Mouse (Mus musculus) monocyte, adult 5-6 weeks (primary cell): ENCODE results near the gene Eva1c. TPM values are rescaled to one million over a fixed set of nuclear protein-coding genes. Genes with fewer than 3 reads are reported as not detected.
A peak's percentile ranks its signal among the peaks of the same experiment; 100 is the strongest.

Experiments used
- ATAC-seq: fragments of 153-309, 156-312 bp; replicated peaks from 2 replicates; pipeline ENCODE4 v1.8.0; 2017; ENCODE audit warnings: mild to moderate bottlenecking; ENCODE audit not compliant: low TSS enrichment, insufficient number of reproducible peaks, severe bottlenecking, poor library complexity, low FRiP score
- total RNA-seq: library from RNA; stranded (forward); fragments of 200-1000, 200-491, 200-594 nt; gene quantifications from 3 replicates; pipeline ENCODE4 v1.2.3, GENCODE M21; 2017

Gene Eva1c
- not detected in 3 replicates for total RNA-seq

DNA sequence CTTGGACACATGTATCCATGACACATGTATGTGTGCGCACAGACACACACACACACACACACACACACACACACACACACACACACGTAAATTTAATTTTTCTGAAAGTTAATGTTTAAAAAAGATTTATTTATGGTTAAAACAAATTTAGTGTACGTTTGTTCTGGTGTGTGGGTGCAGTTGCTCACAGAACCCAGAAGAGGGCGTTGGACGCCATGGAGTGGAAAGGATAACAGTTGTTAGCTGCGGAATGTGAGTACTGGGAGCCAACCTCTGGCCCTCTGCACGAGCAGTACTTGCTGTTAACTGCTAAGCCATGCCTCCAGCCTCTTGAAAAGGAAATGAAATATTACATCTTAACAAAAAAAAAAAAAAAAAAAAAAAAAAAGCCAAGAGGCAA lies at the start of gene Eva1c:
Gene Eva1c, plus strand, starts transcription at position 263 of the 400 bp plus-strand sequence.
- no peak for ATAC-seq

GRCm38 (mm10) chr16:90779783-90780182 lies 46.7 kb upstream of the Eva1c start:
- ATAC-seq: no peak

GRCm38 (mm10) chr16:90783302-90783701 lies 43.2 kb upstream of the Eva1c start:
- no peak for ATAC-seq

- no peak for ATAC-seq
Observed at GRCm38 (mm10) chr16:90785257-90785656, 41.3 kb upstream of the Eva1c start.

GRCm38 (mm10) chr16:90788580-90788979 lies 37.9 kb upstream of the Eva1c start:
- no peak for ATAC-seq

DNA sequence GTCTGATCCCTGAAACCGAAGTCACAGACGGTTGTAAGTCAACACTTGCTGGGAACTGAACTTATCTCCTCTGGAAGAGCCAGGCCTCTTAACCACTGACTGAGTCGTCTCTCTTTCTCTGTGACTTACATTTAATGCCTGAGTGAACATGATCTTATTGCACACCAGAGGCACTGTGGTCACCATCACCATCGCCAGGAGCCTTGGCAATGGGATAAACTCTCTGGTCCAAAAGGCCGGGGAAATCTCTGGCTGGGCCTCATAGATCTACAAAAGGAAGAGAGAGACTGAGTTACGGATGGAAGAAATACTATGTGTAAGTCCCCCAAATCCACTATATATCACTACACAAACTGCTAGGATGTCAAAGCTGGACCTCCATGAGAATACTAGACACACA lies 35.6 kb upstream of the Eva1c start:
- ATAC-seq: no peak

- no peak for ATAC-seq
Observed at GRCm38 (mm10) chr16:90792066-90792465, 34.5 kb upstream of the Eva1c start.

DNA sequence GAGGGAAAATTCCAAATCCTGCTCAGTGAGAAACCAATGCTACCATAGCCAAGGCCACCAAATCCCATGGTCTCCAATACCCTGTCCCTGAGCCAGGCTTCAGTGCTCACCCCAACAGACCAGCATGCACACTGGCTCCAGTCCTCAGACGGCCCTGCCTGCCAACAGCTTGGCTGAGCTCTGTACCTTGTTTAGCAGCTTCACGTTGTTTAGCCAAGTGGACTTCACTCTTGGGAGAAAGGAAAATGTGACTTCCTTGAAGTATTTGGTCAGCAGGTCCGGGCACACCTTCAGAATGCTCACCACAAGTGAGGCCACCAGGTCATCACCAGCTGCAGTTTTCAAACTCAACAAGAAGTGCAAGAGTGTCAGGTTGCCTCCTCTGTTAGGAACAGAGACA lies 34.0 kb upstream of the Eva1c start:
- no peak for ATAC-seq

GRCm38 (mm10) chr16:90794708-90795107 lies 31.8 kb upstream of the Eva1c start:
- ATAC-seq: no peak

DNA sequence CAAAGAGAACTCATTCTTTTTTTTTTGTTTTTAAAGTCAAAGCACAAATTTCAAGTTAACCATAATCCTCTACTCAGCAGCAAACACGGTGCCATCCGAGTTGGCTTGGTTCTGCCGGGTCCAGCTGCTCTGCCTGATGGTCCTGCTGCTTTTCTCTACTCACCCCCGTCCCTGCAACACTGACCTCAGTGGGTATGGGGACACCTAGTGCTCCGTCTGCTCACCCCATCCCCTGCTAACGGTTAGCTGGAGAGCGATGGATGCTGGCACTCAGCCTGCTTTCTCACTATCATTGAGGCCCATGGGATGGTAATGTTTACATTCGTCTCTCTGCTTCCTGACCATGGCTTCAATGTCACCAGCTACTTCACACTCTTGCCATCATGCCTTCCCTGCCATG lies 28.1 kb upstream of the Eva1c start:
- ATAC-seq: no peak

GRCm38 (mm10) chr16:90798848-90799247 lies 27.7 kb upstream of the Eva1c start:
- no peak for ATAC-seq

DNA sequence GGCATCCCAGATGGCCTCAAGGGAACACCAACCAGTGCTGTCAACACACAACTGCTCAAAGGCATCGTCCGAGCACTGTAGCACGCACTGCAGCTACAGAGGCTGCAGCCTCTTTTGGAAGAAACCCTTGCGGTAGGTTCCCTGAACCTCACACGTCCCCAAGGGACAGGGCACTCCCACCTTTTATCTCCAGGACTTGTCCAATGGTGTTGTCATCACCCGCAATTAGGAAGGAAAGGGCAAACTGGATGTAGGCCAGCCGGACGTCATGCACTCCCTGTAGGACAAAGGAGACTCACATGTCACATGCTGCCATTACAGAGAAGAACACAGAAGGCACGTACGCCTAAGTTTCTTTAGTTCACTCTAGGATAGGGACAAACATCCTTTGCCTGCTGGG lies 26.7 kb upstream of the Eva1c start:
- ATAC-seq: no peak

DNA sequence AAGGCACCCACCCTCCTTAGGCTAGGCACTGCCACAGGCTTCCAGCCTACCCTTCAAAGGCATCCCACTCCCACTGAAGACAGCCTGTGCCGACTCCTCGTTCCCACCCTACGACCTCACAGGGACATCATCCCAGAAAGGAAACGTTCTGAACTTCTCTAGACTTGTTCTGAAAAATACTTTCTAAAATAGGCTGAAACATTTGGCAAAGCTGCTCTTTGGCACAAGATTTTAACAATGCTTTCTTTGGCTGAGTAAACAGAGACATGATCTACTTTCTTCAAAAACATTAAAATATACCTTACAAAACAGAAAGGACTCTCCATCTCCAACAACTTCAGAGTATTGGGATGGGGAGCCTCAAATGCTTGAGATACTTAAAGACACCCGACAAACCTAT lies 25.3 kb upstream of the Eva1c start:
- no peak for ATAC-seq

GRCm38 (mm10) chr16:90801928-90802327 lies 24.6 kb upstream of the Eva1c start:
- no peak for ATAC-seq

GRCm38 (mm10) chr16:90804466-90804865 lies 22.1 kb upstream of the Eva1c start:
- no peak for ATAC-seq

DNA sequence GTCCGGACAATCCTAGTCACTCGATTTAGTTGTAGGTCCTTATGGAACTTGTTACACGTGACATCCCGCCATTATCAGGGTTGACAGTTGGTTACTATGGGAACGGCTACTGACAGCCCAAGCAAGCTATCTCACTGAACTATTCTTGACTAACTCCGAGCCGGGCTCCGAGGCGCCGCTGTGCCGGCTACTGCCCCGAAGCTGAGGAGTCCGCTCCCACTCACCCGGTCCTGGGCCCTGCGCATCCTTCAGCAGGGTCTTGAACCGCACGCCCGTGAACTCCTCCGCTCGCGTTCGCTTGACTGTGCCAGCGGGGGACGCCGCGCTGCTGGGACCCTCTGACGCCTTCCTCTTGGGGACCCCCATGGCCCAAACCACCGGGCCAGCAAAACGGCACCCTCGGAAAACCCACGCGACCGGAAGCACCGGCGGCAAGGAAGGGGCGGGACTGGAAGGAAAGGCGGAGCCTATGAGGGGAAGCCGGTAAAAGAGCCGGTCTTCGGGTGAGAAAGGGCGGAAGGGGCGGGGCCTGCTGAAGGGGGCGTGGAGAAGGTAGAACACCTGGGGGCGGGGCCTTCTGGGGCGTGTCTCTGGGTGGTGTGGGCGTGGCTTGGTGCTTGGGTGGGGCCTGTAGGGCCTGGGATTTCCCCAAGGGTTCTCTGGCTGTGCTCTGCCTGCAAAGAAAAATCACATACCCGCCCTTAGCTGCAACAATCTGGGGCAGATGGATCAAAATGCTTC lies 16.4 kb upstream of the Eva1c start, which contains the start of gene Urb1:
Gene Urb1, minus strand, starts transcription at position 439 of the 741 bp plus-strand sequence.
- peak; percentile 97 for ATAC-seq

DNA sequence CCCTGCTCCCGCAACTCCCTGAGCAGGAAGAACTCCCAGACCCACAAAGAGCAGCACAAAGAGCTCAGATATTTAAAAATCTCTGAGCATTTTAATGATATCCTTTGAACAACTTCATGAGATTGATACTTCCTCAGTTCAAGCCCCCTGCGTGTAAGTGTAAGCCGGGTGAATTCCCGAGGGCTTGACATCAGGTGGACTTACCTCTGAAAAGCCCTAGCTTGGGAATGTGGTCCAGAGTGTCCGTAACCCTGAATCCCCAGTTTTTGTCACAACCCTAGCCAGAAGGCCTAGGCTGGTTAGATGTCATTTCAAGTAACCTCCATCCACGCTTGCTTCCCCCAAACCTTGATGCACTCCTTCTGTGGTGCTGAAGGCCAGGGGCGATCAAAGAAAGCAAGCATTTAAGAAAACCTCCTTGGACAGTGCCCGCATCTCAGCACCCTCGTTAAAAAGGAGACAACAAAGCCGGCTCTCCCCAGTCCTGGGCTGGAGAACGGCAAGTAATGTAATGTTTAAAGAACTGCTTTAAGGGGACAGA lies 15.7 kb upstream of the Eva1c start:
- no peak for ATAC-seq

DNA sequence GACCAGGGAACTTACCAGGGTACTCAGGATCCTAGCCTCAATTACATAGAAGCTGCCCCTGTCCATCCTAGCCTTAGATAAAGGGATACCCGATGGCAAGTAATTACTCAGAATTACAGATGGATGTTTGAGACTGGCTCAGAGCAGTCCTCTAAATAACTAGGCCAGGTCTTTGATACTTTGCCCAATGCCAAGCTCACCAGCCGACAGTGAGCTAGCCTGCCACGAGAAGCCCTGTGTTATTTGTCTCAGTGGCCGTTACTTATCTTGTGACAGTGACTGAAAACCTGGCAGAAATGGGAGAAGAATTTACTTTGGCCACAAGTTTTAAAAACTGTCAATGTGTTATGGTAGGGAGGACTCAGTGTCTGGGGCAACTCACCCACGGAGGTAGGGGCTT lies 14.4 kb upstream of the Eva1c start:
- no peak for ATAC-seq

DNA sequence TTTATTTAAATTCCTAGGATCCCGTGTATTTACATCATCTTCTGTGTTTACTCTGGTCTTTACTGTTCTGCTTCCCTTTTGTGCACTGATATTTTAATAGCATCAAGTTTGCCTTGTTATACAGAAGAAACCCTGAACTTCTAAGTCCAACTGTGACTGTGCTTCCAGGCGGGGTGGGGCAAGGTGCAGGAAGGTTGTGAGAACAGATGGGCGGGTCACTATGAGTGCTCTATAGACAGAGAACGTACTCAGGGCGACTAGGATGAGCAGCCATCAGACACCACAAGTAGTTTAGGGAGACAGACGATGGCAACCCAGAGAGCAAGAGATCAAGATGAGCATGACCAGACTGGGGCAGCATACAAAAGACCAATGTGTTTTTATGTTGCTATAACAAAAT lies 6.2 kb upstream of the Eva1c start:
- no peak for ATAC-seq

GRCm38 (mm10) chr16:90821046-90821697 lies 5.3 kb upstream of the Eva1c start:
- no peak for ATAC-seq
